Mouse (Mus musculus): ENCODE data around the gene Dclk1. TPM values are rescaled to one million over a fixed set of nuclear protein-coding genes. Genes with fewer than 3 reads are reported as not detected.

Dclk1 gene
- polyA plus RNA-seq, 1 experiment from 2014 or later, result 7.9 TPM

GRCm38 (mm10) chr3:55553031-55553430 is 310.9 kb downstream of the Dclk1 start:
- Histone ChIP-seq H3K36me3 (no peaks in the 10 kb centered on the region), H3K27me3 (ENCODE audit: insufficient read depth, poor library complexity, severe bottlenecking) (no peaks in the 10 kb centered on the region), H3K4me1 (0 out of 2 replicates have a peak, but pooled peaks cover 6% of the 10 kb centered on the region), H3K27ac (no peak overlapping the region), H3K9me3 (no peaks in the 10 kb centered on the region), H3K4me3 (no peak overlapping the region)
- 89% methylated on average over 9 of the region's 9 CpGs for WGBS
- DNase-seq (ENCODE audit: low spot score), result peak; percentile 69

GRCm38 (mm10) chr3:55555848-55556247 is 313.7 kb downstream of the Dclk1 start:
- Histone ChIP-seq H3K36me3 (no peaks in the 10 kb centered on the region), H3K4me3 (no peak overlapping the region), H3K27ac (no peak overlapping the region), H3K27me3 (ENCODE audit: insufficient read depth, poor library complexity, severe bottlenecking) (no peaks in the 10 kb centered on the region), H3K4me1 (0 out of 2 replicates have a peak, but pooled peaks cover 6% of the 10 kb centered on the region), H3K9me3 (no peaks in the 10 kb centered on the region)
- DNase-seq (ENCODE audit: low spot score), result peak; percentile 54
- WGBS, result 91% methylated on average over 6 of the region's 6 CpGs

GRCm38 (mm10) chr3:55558570-55558969 is 316.4 kb downstream of the Dclk1 start:
- no peak for DNase-seq (ENCODE audit: low spot score)
- Histone ChIP-seq H3K4me1 (0 out of 2 replicates have a peak, but pooled peaks cover 6% of the 10 kb centered on the region), H3K9me3 (no peaks in the 10 kb centered on the region), H3K4me3 (no peak overlapping the region), H3K27ac (no peak overlapping the region), H3K36me3 (no peaks in the 10 kb centered on the region), H3K27me3 (ENCODE audit: insufficient read depth, poor library complexity, severe bottlenecking) (no peaks in the 10 kb centered on the region)
- 57% methylated on average over 1 of the region's 1 CpGs for WGBS

- Histone ChIP-seq H3K9me3 (no peaks in the 10 kb centered on the region; the same call in 1 of the 2 replicates), H3K4me1 (no peaks in the 10 kb centered on the region), H3K27ac (no peak overlapping the region), H3K36me3 (no peaks in the 10 kb centered on the region), H3K27me3 (ENCODE audit: insufficient read depth, poor library complexity, severe bottlenecking) (no peaks in the 10 kb centered on the region), H3K4me3 (no peak overlapping the region)
- 86% methylated on average over 3 of the region's 3 CpGs for WGBS
- no peak for DNase-seq (ENCODE audit: low spot score)
Observed at GRCm38 (mm10) chr3:55567476-55567875, 325.3 kb downstream of the Dclk1 start.

- Histone ChIP-seq H3K4me1 (no peaks in the 10 kb centered on the region), H3K9me3 (no peaks in the 10 kb centered on the region; the same call in 1 of the 2 replicates), H3K27me3 (ENCODE audit: insufficient read depth, poor library complexity, severe bottlenecking) (no peaks in the 10 kb centered on the region), H3K36me3 (no peaks in the 10 kb centered on the region), H3K27ac (no peak overlapping the region), H3K4me3 (no peak overlapping the region)
- WGBS, result 87% methylated on average over 10 of the region's 10 CpGs
- DNase-seq (ENCODE audit: low spot score), result no peak
Observed at GRCm38 (mm10) chr3:55569539-55569938, 327.4 kb downstream of the Dclk1 start.

GRCm38 (mm10) chr3:55571034-55571433 is 328.9 kb downstream of the Dclk1 start:
- Histone ChIP-seq H3K36me3 (no peaks in the 10 kb centered on the region), H3K4me3 (no peak overlapping the region), H3K27me3 (ENCODE audit: insufficient read depth, poor library complexity, severe bottlenecking) (no peaks in the 10 kb centered on the region), H3K4me1 (no peaks in the 10 kb centered on the region), H3K9me3 (no peaks in the 10 kb centered on the region; the same call in 1 of the 2 replicates), H3K27ac (no peak overlapping the region)
- WGBS, result 80% methylated on average over 3 of the region's 3 CpGs
- no peak for DNase-seq (ENCODE audit: low spot score)

- Histone ChIP-seq H3K36me3 (no peaks in the 10 kb centered on the region), H3K4me3 (no peak overlapping the region), H3K4me1 (no peaks in the 10 kb centered on the region), H3K27ac (no peak overlapping the region), H3K9me3 (no peaks in the 10 kb centered on the region; the same call in 1 of the 2 replicates), H3K27me3 (ENCODE audit: insufficient read depth, poor library complexity, severe bottlenecking) (no peaks in the 10 kb centered on the region)
- 79% methylated on average over 11 of the region's 11 CpGs for WGBS
- DNase-seq (ENCODE audit: low spot score), result no peak
Observed at GRCm38 (mm10) chr3:55571552-55572296, 329.6 kb downstream of the Dclk1 start.

GRCm38 (mm10) chr3:55572297-55572681 is 330.1 kb downstream of the Dclk1 start:
- H3K4me1 ChIP-seq, result no peaks in the 10 kb centered on the region
- no peak overlapping the region for H3K4me3 ChIP-seq
- H3K27me3 ChIP-seq (ENCODE audit: insufficient read depth, poor library complexity, severe bottlenecking), result no peaks in the 10 kb centered on the region
- no peak overlapping the region for H3K27ac ChIP-seq
- 86% methylated on average over 4 of the region's 4 CpGs for WGBS
- no peaks in the 10 kb centered on the region for H3K36me3 ChIP-seq
- no peaks in the 10 kb centered on the region; the same call in 1 of the 2 replicates for H3K9me3 ChIP-seq
- no peak for DNase-seq (ENCODE audit: low spot score)

- Histone ChIP-seq H3K27me3 (ENCODE audit: insufficient read depth, poor library complexity, severe bottlenecking) (no peaks in the 10 kb centered on the region), H3K9me3 (no peaks in the 10 kb centered on the region), H3K36me3 (no peaks in the 10 kb centered on the region), H3K27ac (no peak overlapping the region), H3K4me1 (no peaks in the 10 kb centered on the region), H3K4me3 (no peak overlapping the region)
- WGBS, result 52% methylated on average over 4 of the region's 4 CpGs
- no peak for DNase-seq (ENCODE audit: low spot score)
Observed at GRCm38 (mm10) chr3:55574003-55574402, 331.8 kb downstream of the Dclk1 start.

GRCm38 (mm10) chr3:55587434-55587971 is 345.3 kb downstream of the Dclk1 start:
- no peak for DNase-seq (ENCODE audit: low spot score)
- Histone ChIP-seq H3K4me1 (peaks cover 19% of the 10 kb centered on the region), H3K36me3 (no peaks in the 10 kb centered on the region), H3K27me3 (ENCODE audit: insufficient read depth, poor library complexity, severe bottlenecking) (no peaks in the 10 kb centered on the region), H3K27ac (no peak overlapping the region; the same call in 1 of the 2 replicates), H3K9me3 (no peaks in the 10 kb centered on the region), H3K4me3 (no peak overlapping the region)
- 61% methylated on average over 12 of the region's 12 CpGs for WGBS

GRCm38 (mm10) chr3:55587972-55588946 is 346.1 kb downstream of the Dclk1 start:
- 13% methylated on average over 12 of the region's 12 CpGs for WGBS
- H3K4me1 ChIP-seq, result peaks cover 19% of the 10 kb centered on the region
- H3K36me3 ChIP-seq, result no peaks in the 10 kb centered on the region
- H3K27ac ChIP-seq, result peak overlapping the region; percentile 73
- no peak for DNase-seq (ENCODE audit: low spot score)
- H3K4me3 ChIP-seq, result 0 out of 2 replicates have a peak overlapping the region, but pooled peaks have one; percentile 24
- H3K27me3 ChIP-seq (ENCODE audit: insufficient read depth, poor library complexity, severe bottlenecking), result no peaks in the 10 kb centered on the region
- H3K9me3 ChIP-seq, result no peaks in the 10 kb centered on the region

Measured in heart, embryonic 10.5 days (tissue).